ENCODE assay signal across 23 mouse cellular contexts in the genomic region with DNA sequence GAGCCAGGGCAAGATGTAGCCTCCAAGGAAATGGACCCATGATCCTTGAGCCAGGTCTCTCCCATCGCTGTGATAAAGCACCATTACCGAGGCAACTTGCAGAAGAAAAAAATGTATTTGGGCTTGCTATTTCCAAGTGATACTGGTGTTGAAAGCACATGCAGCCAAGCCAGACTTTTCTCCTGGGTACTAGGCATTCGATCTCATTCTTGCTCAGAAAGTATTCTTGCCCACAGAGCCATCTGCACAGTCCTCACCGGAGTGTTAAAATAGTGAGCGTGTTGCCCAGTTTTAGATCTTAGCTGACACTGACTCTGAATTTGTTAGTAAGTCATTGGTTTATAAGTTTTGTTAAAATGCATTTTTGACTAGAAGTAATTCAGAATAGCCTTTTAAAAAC.
DNase-seq lines count a peak whose midpoint lies in the region; ATAC-seq and TF ChIP-seq lines count a peak whose summit lies in the region.
"Had no signal": no experiment of that assay in that cellular context is flagged by ENCODE, and none has a peak within 500 bp of the region (broad histone marks: within the 10 kb centered on the region; RNA-seq: fewer than 3 reads in every experiment).

No protein-coding gene starts in this region.

- H3K4me1 ChIP-seq in forebrain, postnatal 0 days (ENCODE audit: insufficient read depth), result no peaks in the 10 kb centered on the region
- no peaks in the 10 kb centered on the region for H3K4me1 ChIP-seq in forebrain, embryonic 13.5 days
- no peaks in the 10 kb centered on the region for H3K4me1 ChIP-seq in midbrain, postnatal 0 days (ENCODE audit: insufficient read depth, low read length)
- H3K4me1 ChIP-seq: embryonic facial prominence, embryonic 12.5 days; forebrain, embryonic 12.5 days; heart, embryonic 12.5 days; hindbrain, embryonic 10.5 days had no signal

- H3K27ac ChIP-seq in forebrain, postnatal 0 days (ENCODE audit: low read depth, low read length), result no peak overlapping the region
- no peak overlapping the region for H3K27ac ChIP-seq in forebrain, embryonic 13.5 days
- no peak overlapping the region for H3K27ac ChIP-seq in midbrain, postnatal 0 days (ENCODE audit: low read depth, low read length)
- H3K27ac ChIP-seq: embryonic facial prominence, embryonic 12.5 days; forebrain, embryonic 12.5 days; gastrocnemius, adult 2 months; hindbrain, embryonic 10.5 days; hindbrain, embryonic 14.5 days had no signal

- ATAC-seq in forebrain, postnatal 0 days, result peak; percentile 43; the same call in 1 of the 2 replicates
- ATAC-seq in forebrain, embryonic 13.5 days, result no peak
- no peak for ATAC-seq in midbrain, postnatal 0 days (ENCODE audit: low FRiP score)
- ATAC-seq in erythroid progenitor cell, adult 5-6 weeks (replicated peaks; ENCODE audit: low FRiP score, poor library complexity, severe bottlenecking), result no peak
- ATAC-seq: CD4-positive, CD25-positive, alpha-beta regulatory T cell, adult 4 months had no signal

- WGBS in forebrain, postnatal 0 days, result 67% methylated on average over 5 of the region's 5 CpGs
- WGBS in forebrain, embryonic 13.5 days, result 93% methylated on average over 5 of the region's 5 CpGs
- WGBS in midbrain, postnatal 0 days, result 88% methylated on average over 5 of the region's 5 CpGs

- H3K27me3 ChIP-seq in forebrain, postnatal 0 days (ENCODE audit: insufficient read depth, low read length), result no peaks in the 10 kb centered on the region
- no peaks in the 10 kb centered on the region for H3K27me3 ChIP-seq in forebrain, embryonic 13.5 days
- no peaks in the 10 kb centered on the region for H3K27me3 ChIP-seq in midbrain, postnatal 0 days (ENCODE audit: insufficient read depth, low read length)
- H3K27me3 ChIP-seq: embryonic facial prominence, embryonic 12.5 days; forebrain, embryonic 12.5 days; heart, embryonic 12.5 days had no signal

- no peak for DNase-seq in forebrain, postnatal 0 days
- DNase-seq in left cerebral cortex, adult 11 months (ENCODE audit: low spot score), result peak; percentile 34
- DNase-seq in left cerebral cortex, postnatal 4 days, result no peak
- peak; percentile 34 to 50 for DNase-seq in right cerebral cortex, postnatal 10 days (ENCODE audit: low spot score in 2 of 2)
- DNase-seq in right cerebral cortex, postnatal 25 days, result no peak
- DNase-seq in midbrain, postnatal 0 days (ENCODE audit: low spot score), result no peak
- DNase-seq: adrenal gland, adult 8-10 months; adrenal gland, postnatal 36 days; B cell, adult 2 months; cerebellum, adult 11 months; cerebellum, adult 8-10 months; cerebellum, postnatal 25 days; gastrocnemius, adult 2 months; gastrocnemius, postnatal 25 days had no signal

- no peak for TF ChIP-seq CTCF in forebrain, postnatal 0 days (IDR thresholded peaks at IDR 0.05; ENCODE audit: low read depth)
- no peak for TF ChIP-seq CTCF in midbrain, postnatal 0 days (IDR thresholded peaks at IDR 0.05)

- intact Hi-C loops in left cerebral cortex, postnatal 4 days (cut with DNase I), result no loop called here

- H3K9me3 ChIP-seq in forebrain, postnatal 0 days (ENCODE audit: low read length), result no peaks in the 10 kb centered on the region
- no peaks in the 10 kb centered on the region for H3K9me3 ChIP-seq in forebrain, embryonic 13.5 days (replicated peaks)
- no peaks in the 10 kb centered on the region for H3K9me3 ChIP-seq in midbrain, postnatal 0 days (ENCODE audit: low read length)
- H3K9me3 ChIP-seq: embryonic facial prominence, embryonic 12.5 days; forebrain, embryonic 12.5 days; G1E; heart, embryonic 12.5 days; hindbrain, embryonic 10.5 days had no signal

- no peak overlapping the region for H3K4me2 ChIP-seq in forebrain, postnatal 0 days (ENCODE audit: low read depth)
- H3K4me2 ChIP-seq in forebrain, embryonic 13.5 days, result no peak overlapping the region
- no peak overlapping the region for H3K4me2 ChIP-seq in midbrain, postnatal 0 days (ENCODE audit: low read depth, low read length, poor library complexity, severe bottlenecking)
- H3K4me2 ChIP-seq: embryonic facial prominence, embryonic 12.5 days; forebrain, embryonic 12.5 days; heart, embryonic 12.5 days; hindbrain, embryonic 14.5 days had no signal

- H3K9ac ChIP-seq in forebrain, postnatal 0 days, result no peak overlapping the region
- H3K9ac ChIP-seq in forebrain, embryonic 13.5 days, result no peak overlapping the region
- H3K9ac ChIP-seq in midbrain, postnatal 0 days (replicated peaks; ENCODE audit: low read length, poor library complexity, severe bottlenecking), result no peak overlapping the region
- H3K9ac ChIP-seq: embryonic facial prominence, embryonic 12.5 days; forebrain, embryonic 12.5 days; heart, embryonic 12.5 days; hindbrain, embryonic 14.5 days had no signal

- no peaks in the 10 kb centered on the region for H3K36me3 ChIP-seq in forebrain, postnatal 0 days (ENCODE audit: insufficient read depth)
- no peaks in the 10 kb centered on the region for H3K36me3 ChIP-seq in forebrain, embryonic 13.5 days (ENCODE audit: poor library complexity, severe bottlenecking)
- no peaks in the 10 kb centered on the region for H3K36me3 ChIP-seq in midbrain, postnatal 0 days (ENCODE audit: insufficient read depth, low read length)
- H3K36me3 ChIP-seq: embryonic facial prominence, embryonic 12.5 days; forebrain, embryonic 12.5 days; G1E; heart, embryonic 12.5 days; hindbrain, embryonic 10.5 days had no signal

- no peak overlapping the region for H3K4me3 ChIP-seq in forebrain, postnatal 0 days (ENCODE audit: low read depth, low read length)
- H3K4me3 ChIP-seq in forebrain, embryonic 13.5 days, result no peak overlapping the region
- H3K4me3 ChIP-seq in midbrain, postnatal 0 days (ENCODE audit: low read depth, low read length), result no peak overlapping the region
- H3K4me3 ChIP-seq: embryonic facial prominence, embryonic 12.5 days; forebrain, embryonic 12.5 days; gastrocnemius, adult 2 months; heart, embryonic 12.5 days; hindbrain, embryonic 10.5 days had no signal

Comparison
In these comparisons a context has a peak if more than half of its experiments do, and no peak if none do; other contexts are left out.
1. DNase-seq: peak in left cerebral cortex, adult 11 months (single experiment) and right cerebral cortex, postnatal 10 days (2 of 2); none in forebrain, postnatal 0 days (single experiment), left cerebral cortex, postnatal 4 days (single experiment), right cerebral cortex, postnatal 25 days (single experiment) and midbrain, postnatal 0 days (single experiment).